Mouse (Mus musculus) spleen, postnatal 14 days (tissue): ENCODE data around the gene Creb3l2.
"Not testable (repeated sequence)": the region's sequence is repeated elsewhere in the genome, so short reads cannot be mapped to it uniquely, and the experiment has no call there.

Experiments
- DNase-seq, 2 experiments: peaks; one replicate each; pipeline ENCODE4 v3.0.0; 2021 to 2022; ENCODE audit warnings: low spot score in 2 of 2

Creb3l2 gene

GRCm38 (mm10) chr6:37409829-37410228 lies 32.1 kb downstream of the Creb3l2 start:
- DNase-seq, result no peak

- DNase-seq, result no peak
Observed at GRCm38 (mm10) chr6:37407876-37408275, 34.1 kb downstream of the Creb3l2 start.

GRCm38 (mm10) chr6:37406903-37407302 lies 35.0 kb downstream of the Creb3l2 start:
- DNase-seq, result no peak

GRCm38 (mm10) chr6:37406018-37406417 lies 35.9 kb downstream of the Creb3l2 start:
- no peak for DNase-seq

- DNase-seq, result no peak
Observed at GRCm38 (mm10) chr6:37404325-37404724, 37.6 kb downstream of the Creb3l2 start.

- no peak for DNase-seq
Observed at GRCm38 (mm10) chr6:37401928-37402327, 40.0 kb downstream of the Creb3l2 start.

GRCm38 (mm10) chr6:37400866-37401525 lies 41.0 kb downstream of the Creb3l2 start:
- no peak for DNase-seq

- no peak for DNase-seq
Observed at GRCm38 (mm10) chr6:37400167-37400566, 41.8 kb downstream of the Creb3l2 start.

GRCm38 (mm10) chr6:37398943-37399342 lies 43.0 kb downstream of the Creb3l2 start:
- no peak for DNase-seq

GRCm38 (mm10) chr6:37397973-37398372 lies 44.0 kb downstream of the Creb3l2 start:
- DNase-seq, result no peak

GRCm38 (mm10) chr6:37397254-37397653 lies 44.7 kb downstream of the Creb3l2 start:
- DNase-seq, result no peak

- DNase-seq, result no peak
Observed at GRCm38 (mm10) chr6:37396127-37396526, 45.8 kb downstream of the Creb3l2 start.

GRCm38 (mm10) chr6:37393263-37393662 lies 48.7 kb downstream of the Creb3l2 start:
- DNase-seq, result no peak

GRCm38 (mm10) chr6:37392262-37392661 lies 49.7 kb downstream of the Creb3l2 start:
- no peak for DNase-seq

GRCm38 (mm10) chr6:37391313-37391712 lies 50.6 kb downstream of the Creb3l2 start:
- DNase-seq, result no peak

- no peak for DNase-seq
Observed at GRCm38 (mm10) chr6:37388960-37389359, 53.0 kb downstream of the Creb3l2 start.

GRCm38 (mm10) chr6:37388501-37388900 lies 53.4 kb downstream of the Creb3l2 start:
- DNase-seq, result no peak

GRCm38 (mm10) chr6:37387281-37387680 lies 54.7 kb downstream of the Creb3l2 start:
- DNase-seq, result no peak

- no peak for DNase-seq
Observed at GRCm38 (mm10) chr6:37385602-37386285, 56.2 kb downstream of the Creb3l2 start.

- no peak for DNase-seq
Observed at GRCm38 (mm10) chr6:37382761-37383160, 59.2 kb downstream of the Creb3l2 start.

GRCm38 (mm10) chr6:37377836-37378580 lies 63.9 kb downstream of the Creb3l2 start:
- DNase-seq, result no peak

GRCm38 (mm10) chr6:37377387-37377786 lies 64.6 kb downstream of the Creb3l2 start:
- DNase-seq, result not testable (repeated sequence)

GRCm38 (mm10) chr6:37375452-37375851 lies 66.5 kb downstream of the Creb3l2 start:
- no peak for DNase-seq
